Mouse (Mus musculus) monocyte, adult 2 months (primary cell): ENCODE results near the gene Ddc.

Experiments
- DNase-seq, 2 experiments: peaks; one replicate each; pipeline ENCODE4 v3.0.0; 2022; ENCODE audit warnings: low spot score in 2 of 2, low read depth in 1 of 2

Ddc gene

DNA sequence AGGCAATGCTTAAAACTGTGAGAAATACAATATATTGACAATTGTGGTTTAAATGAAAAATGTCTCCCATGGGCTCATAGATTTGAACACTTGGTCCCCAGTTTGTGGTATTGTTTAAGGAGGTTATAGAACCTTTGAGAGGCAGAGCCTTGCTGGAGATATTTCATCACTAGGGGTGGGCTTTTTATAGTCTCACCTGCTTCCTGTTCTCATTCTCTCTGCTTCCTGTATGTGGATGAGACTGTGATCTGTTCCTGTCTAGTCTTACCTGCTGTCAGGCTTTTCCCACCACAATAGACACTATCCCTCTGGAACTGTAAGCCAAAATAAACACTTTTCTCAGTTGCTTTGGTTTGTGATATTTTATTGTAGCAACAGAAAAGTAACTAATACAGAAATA is 71.5 kb downstream of the Ddc start:
- no peak for DNase-seq

GRCm38 (mm10) chr11:11825670-11826069 is 72.3 kb downstream of the Ddc start:
- DNase-seq: no peak

DNA sequence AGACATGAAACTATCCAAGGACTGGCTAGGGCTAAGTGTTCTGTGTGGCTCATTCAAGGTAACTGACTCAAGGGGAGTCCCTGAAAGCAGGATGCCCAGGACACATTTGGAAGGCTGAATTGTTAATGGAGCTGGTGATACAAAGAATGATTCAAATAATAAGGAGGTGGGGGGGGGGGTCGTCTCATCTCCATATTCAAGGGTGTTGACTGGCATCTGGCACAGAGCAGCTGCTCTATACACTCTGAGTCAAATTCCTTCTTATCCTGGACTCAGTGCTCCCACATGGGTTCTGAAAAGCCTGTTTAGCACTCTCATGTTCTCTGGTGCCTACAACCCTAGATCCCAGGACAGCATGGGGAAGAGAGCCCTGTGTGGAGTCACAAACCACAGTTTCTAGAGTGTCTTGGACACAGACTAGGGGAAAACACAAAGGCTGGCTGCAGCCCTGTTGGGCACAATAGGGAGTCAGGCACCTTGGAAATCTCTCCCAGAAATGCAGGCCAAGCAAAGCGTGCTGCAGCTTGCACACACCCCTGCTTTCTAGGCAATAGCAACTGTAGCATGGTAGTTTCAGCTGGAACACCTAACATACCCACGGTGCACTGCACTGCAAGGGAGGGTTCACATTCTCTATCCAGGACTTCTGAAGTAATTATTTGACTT is 72.8 kb downstream of the Ddc start:
- DNase-seq: no peak

DNA sequence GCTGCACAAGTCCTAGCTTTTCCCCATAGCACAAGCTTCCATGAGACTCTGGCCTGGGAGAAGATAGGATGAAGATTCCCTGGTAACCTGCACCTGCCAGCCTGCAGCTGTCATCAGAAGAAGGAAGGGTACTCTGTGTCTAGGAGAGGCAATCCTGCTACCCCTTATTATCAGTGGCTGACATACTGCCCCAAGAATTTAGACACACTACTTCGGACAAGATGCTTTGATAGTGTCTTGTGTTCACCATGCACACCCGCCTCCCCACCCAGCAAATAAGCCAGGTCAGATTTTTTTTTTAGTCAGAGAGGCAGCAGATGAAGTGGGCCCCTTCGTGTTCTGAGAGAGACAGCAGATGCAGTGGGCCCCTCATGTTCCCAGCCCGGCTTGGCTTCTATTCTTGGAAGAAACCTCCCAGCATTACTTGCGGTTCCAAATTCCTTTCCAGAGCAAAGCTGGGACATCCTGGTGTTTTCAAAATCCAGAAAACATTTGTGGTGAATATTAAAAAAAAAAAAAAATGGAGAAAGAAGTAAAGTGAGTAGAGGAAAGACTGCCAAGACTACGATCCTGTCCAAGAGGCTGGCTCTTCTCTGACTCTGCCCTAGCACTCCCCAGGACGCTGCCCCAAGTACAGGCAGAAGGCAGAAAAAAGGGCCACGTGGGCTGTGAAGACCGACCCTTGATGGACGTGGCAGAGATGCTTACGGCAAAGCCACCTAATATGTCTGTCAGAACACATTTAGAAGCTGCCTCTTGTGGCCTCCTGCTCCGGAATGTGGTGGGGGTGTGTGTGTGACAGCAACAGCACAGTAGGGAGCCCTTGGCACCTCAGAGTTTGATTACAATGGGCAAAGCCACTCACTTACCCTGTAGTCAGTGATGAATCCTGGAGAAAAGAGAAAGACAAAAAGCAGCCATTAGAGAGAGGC is 73.7 kb downstream of the Ddc start:
- DNase-seq: no peak

GRCm38 (mm10) chr11:11822181-11823095 is 75.5 kb downstream of the Ddc start:
- DNase-seq: no peak

DNA sequence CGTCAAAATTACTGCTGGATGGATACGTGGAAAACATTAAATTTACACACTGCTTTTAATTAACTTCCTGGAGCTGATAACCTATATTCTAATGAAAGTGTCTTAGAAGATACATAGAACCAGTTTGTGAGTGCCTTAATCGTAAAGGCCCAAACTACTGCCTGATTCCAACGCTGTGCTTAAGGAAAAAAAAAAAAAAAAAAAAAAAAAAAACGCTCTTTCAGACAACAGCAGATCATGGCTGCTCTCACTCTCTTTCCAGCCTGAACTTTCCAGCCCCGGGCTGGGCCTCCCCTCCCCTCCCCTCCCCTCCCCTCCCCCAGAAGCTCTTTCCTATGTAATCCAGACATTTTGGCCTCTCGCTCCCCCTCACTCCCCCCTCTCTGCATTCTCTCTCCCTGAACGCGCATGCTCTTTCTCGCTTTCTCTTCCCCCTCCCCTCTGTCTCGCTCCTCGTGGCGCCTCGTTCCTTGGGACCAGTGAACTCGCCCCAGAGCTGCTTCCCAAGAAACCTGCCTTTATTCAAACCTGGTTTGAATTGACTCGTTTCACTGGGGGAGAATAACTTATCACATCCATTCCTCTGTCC is 76.5 kb downstream of the Ddc start:
- no peak for DNase-seq

DNA sequence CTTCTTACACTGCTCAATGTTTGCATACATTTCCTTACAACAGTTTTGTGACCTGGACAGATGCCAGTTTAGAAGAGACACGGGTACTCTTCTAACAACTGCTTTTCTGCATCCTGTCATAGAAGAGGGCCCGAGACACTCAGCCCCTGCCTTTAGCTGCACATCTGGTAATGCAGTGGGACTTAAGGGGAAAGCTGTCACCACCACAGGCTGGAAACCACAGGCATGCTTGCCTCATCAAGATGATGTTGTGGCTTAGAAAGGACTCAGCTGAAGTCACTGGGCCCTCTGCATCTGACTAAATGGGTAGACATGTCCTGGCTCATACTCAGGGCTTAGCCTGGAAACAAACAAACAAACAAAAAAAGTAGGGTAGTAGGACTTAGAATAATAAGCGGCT is 77.2 kb downstream of the Ddc start:
- DNase-seq: no peak

DNA sequence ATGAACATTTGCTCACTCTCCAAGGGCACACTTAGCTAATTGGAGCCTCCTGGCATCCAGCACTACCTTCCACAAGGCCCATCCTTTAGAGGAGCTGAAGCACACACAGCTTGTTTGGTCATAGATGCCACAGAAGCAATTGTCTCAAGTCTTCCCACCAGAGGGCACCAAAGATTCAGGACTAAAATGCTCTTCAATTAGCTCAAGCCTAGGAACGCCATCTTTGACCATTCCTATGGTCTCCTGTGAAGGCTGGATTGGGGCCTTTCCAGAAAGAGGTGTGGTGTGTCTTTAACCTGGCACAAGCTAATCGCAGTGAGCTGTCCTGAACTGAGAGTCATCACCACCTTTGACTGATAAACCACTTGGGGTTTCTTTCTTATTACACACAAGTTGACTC is 77.7 kb downstream of the Ddc start:
- peak in 1 of 2 experiments; percentile 18 for DNase-seq

- DNase-seq: peak in 1 of 2 experiments; percentile 33
Measured at GRCm38 (mm10) chr11:11819206-11819605, 78.7 kb downstream of the Ddc start.

DNA sequence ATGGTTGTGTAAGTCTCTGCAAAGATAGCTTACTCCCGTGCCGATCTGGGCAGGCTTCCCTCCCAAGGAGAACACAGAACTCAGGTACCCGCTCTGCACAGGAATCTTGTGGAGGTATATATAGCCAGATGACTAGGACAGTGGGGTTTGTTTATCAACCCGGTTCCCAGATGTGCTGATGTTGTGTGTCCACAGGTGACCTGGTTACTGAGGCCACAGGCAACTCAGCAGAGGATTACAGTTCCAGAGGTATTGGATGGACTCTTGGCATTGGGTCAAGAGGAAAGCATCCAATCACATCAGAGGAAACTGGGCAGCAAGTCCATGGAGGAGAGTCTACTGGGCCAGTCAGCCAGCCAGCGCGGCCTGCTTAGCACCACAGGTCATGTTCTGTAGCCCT is 79.1 kb downstream of the Ddc start:
- DNase-seq: no peak

DNA sequence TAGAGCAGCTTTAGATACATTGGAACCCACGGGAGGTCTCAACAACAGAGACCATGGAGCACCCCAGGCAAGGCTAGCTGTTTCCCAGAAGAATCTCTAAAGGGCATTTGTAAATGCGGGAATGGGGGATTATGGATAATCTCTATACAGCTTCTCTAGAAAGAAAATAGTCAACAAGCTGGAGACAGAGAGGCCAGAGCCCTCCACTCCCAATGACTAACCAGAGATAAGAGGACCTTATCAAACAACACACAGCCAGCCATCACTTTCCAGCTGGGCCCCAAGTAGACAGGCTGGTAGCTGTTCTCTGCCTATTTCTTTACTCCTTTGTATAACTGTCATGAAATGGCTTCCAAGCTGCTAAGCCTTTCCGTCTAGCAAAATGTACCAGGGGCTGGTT is 82.2 kb downstream of the Ddc start:
- no peak for DNase-seq

DNA sequence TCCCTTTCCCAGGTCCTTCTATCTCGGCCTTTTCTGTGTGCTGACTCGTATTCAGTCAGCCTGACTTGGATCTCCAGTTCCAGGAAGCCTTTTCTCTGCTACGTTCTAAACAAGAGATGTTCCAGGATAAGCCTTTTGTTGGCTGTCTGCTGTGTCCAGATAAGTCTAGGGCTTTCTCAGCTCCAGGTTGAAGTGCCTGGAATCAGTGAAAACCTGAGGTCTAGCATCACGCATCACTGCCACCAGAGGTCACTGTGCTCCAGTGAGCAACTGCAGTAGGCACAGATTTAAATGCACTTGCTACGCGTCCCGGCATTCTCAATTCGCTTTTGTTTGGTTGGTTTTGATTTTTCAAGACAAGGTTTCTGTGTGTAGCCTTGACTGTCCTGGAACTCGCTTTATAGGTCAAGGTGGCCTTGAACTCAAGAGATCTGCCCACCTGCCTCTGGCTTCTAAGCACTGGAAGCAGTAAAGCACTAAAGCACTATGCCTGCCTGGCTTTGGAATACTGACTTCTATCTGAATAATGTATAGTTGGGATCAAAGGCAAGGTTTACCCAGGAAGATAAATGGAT is 86.0 kb downstream of the Ddc start:
- peak in 1 of 2 experiments; percentile 34 for DNase-seq

GRCm38 (mm10) chr11:11809404-11810175 is 88.4 kb downstream of the Ddc start:
- no peak for DNase-seq

DNA sequence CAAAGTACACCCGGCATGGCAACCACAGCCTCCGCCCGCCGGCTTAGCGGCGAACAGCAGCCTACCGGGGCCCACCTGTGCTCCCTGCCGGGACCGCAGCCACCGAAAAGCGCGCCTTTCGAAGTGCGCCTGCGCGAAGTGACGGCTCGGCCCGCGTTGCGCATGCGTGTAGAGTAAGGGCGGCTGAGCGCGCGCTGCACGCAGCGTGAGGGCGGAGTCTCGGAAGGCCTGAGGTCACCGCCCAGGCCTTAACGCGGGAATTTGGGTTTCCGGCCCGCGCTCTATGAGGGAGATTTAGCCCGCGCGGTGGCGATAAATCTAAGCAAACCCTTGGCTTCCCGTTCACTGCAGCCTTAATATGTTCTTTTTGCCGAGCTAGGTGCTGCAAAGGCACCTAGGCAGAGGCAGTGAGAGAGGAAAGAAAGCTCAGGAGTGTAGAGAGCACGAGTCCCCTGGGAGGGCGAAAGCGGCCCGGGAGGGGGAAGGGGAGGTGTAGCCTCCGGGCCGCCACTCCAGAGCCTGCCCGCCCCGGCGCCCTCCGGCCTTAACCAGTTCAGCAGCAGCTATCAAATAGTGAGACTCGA is 89.0 kb downstream of the Ddc start, which contains the start of gene Fignl1:
TSS of gene Fignl1 (minus strand) at position 143 of the 584 bp plus-strand sequence.
- DNase-seq: peak; percentile 88 to 96

DNA sequence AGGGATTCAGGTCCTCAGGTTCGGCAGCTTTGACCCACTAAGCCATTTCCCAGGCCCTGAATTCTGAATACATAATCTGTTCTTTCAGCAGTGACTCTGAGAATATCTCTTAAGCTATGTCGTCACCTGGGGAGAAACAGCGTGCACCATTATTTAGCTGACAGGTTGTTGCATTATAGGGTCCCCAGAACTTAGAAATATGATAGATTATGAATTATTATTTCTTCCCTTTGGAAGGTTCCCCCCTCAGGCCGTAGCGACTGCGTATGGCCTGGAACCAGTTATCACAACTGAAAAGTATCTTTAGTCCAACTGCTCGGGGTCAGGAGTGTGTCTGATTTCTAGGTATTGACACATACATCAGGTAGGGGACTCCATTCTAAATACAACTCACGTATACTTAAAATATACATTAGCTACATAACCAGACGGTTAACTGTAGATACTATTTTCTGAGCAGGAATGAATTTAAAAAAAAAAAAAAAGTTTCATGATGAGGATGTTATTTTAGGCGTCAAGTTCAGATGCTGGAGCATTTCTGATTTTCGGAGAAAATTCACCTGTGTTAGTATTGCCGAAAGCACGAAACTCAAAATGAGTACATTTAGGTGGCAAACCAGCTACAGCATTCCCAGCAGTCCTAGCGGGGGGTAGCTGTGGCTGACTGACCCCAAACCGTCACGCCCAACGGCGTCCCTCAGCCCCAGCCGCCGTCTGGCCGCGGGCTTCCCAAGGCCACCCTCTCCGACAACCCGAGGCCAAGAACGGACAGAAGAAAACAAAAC is 89.7 kb downstream of the Ddc start:
- no peak for DNase-seq

- no peak for DNase-seq
Measured at GRCm38 (mm10) chr11:11805951-11806350, 92.0 kb downstream of the Ddc start.

DNA sequence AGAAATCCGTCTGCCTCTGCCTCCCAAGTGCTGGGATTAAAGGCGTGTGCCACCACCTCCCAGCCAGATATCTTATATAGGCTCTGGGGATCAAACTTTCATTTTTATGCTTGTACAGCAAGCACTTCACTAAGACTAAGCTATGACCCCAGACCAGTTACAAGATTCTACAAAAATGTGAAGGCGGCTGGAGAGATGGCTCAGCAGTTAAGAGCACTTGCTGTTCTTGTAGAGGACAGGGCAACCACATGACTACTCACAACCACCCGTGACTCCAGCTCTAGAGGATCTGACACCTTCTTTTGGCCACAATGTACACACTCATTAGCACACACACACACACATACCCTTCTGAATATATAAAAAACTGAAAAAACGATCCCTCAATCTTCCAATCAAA is 93.5 kb downstream of the Ddc start:
- no peak for DNase-seq

DNA sequence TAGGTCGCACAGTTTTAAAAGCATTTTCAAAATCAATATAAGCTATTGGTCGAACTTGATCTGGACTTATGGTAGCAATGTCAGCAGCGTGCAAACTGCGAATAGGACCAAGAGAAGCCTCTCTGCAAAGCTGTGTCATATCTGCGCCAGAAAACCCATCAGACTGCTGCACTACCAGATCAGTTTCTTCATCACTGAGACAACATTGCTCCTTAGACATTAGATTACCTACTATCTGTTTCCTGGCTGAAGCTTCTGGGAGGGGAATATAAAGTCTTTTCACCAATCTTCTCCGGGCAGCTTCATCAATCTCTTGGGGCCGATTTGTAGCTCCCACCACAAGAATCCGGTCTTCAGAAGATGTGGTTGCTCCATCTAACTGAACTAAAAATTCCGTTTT is 96.9 kb downstream of the Ddc start:
- no peak for DNase-seq

GRCm38 (mm10) chr11:11800304-11800703 is 97.6 kb downstream of the Ddc start:
- DNase-seq: no peak
